Mouse (Mus musculus) frontal cortex, postnatal 10 days (tissue): ENCODE results near the gene Vps8.
A peak's percentile ranks its signal among the peaks of the same experiment; 100 is the strongest.
"Not testable (repeated sequence)": the region's sequence is repeated elsewhere in the genome, so short reads cannot be mapped to it uniquely, and the experiment has no call there.

Experiments used
- DNase-seq, 2 experiments: peaks; one replicate each; pipeline ENCODE4 v3.0.0; 2022; ENCODE audit warnings: low spot score in 2 of 2, mixed read lengths in 1 of 2

Vps8 gene

GRCm38 (mm10) chr16:21655291-21655690 lies 232.4 kb downstream of the Vps8 start:
- DNase-seq: no peak

- DNase-seq: no peak
Observed at GRCm38 (mm10) chr16:21655961-21656360, 233.0 kb downstream of the Vps8 start.

GRCm38 (mm10) chr16:21664633-21665363 lies 241.9 kb downstream of the Vps8 start:
- DNase-seq: no peak

GRCm38 (mm10) chr16:21665423-21665986 lies 242.6 kb downstream of the Vps8 start:
- DNase-seq: no peak

- DNase-seq: no peak
Observed at GRCm38 (mm10) chr16:21671878-21672277, 249.0 kb downstream of the Vps8 start.

- DNase-seq: not testable (repeated sequence)
Observed at GRCm38 (mm10) chr16:21673046-21673445, 250.1 kb downstream of the Vps8 start.

GRCm38 (mm10) chr16:21673651-21674050 lies 250.7 kb downstream of the Vps8 start:
- DNase-seq: not testable (repeated sequence)

GRCm38 (mm10) chr16:21676791-21677190 lies 253.9 kb downstream of the Vps8 start:
- no peak for DNase-seq

- no peak for DNase-seq
Observed at GRCm38 (mm10) chr16:21687406-21687805, 264.5 kb downstream of the Vps8 start.

- no peak for DNase-seq
Observed at GRCm38 (mm10) chr16:21689141-21689540, 266.2 kb downstream of the Vps8 start.

- no peak for DNase-seq
Observed at GRCm38 (mm10) chr16:21690216-21690755, 267.4 kb downstream of the Vps8 start.

- DNase-seq: peak in 1 of 2 experiments; percentile 31
Observed at GRCm38 (mm10) chr16:21693981-21694462, 271.1 kb downstream of the Vps8 start.
